Mouse (Mus musculus) ES-E14 (cell line): ENCODE data around the gene Lrrc23.

ENCODE experiments used
- CHD2 ChIP-seq: IDR thresholded peaks from 2 replicates; pipeline ENCODE4 v1.6.1; 2014; ENCODE audit warnings: mild to moderate bottlenecking, low read depth, low read length, inconsistent platforms
- HCFC1 ChIP-seq: IDR thresholded peaks from 2 replicates; pipeline ENCODE4 v1.6.1; 2012; ENCODE audit warnings: low read length, inconsistent platforms, borderline replicate concordance; ENCODE audit not compliant: insufficient read depth
- ZNF384 ChIP-seq: IDR thresholded peaks from 2 replicates; pipeline ENCODE4 v1.6.1; 2012; ENCODE audit warnings: low read depth, low read length, inconsistent platforms

DNA sequence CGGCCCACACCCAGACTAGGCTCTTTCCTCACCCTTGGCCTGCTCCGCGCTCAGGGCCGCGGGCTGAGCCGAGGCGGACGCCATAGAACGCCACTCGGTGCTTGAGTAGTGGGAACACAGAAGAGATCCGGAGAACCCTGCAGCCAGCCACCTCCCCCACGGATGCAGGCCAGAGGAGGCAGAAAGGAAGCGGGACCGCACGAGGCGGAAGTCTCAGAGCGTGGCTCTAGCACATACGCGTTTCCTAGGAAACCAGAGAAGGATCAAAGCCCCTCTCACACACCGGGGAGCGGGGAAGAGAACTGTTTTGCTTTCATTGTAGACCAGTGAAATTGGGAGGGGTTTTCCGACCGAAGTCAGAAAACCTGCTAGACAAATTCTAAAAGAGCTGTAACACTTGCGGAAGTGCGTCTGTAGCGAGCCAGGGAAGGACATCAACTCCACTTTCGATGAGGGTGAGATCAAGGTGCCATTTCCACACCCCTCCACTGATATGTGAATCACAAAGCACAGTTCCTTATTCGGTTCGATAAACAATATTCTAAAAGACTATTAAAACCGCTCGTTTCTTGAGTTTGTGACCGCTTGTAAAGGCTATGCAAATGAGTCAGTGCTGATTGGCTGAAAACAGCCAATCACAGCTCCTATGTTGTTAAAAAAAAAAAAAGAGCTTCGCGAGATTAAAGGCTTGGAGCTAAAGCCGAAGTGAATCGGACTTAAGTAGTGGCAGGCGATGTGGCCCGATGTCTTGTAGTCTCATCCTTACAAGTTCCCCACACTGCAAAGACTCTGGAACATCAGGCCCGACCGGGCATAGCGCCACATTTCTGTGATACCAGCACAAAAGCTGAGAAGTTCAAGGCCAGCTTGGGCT is 38.4 kb downstream of the Lrrc23 start, which contains the start of gene Grcc10:
- peak; percentile 94 for TF ChIP-seq CHD2
- peak; percentile 83 for TF ChIP-seq HCFC1
- peak; percentile 99 for TF ChIP-seq ZNF384
